1 mouse cellular context compared by ENCODE assay signal in the genomic region with DNA sequence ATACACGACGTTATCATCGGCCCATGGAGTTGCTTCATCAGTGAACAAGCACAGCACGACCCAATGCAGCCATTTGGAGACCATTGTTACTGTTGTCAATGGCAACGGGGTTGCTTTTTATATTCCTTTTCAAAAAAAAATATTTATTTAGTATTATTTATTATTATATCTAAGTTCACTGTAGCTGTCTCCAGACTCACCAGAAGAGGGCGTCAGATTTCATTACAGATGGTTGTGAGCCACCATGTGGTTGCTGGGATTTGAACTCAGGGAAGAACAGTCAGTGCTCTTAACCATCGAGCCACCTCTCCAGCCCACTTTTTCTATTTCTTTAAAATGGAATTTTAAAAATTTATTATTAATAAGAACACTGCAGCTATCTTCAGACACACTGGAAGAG.
A peak's percentile ranks its signal among the peaks of the same experiment; 100 is the strongest.
TF ChIP-seq lines count a peak whose summit lies in the region.

No protein-coding gene starts in this region.

TF ChIP-seq in CH12.LX, 34 proteins besides CTCF, POLR2A, EP300 and RAD21:
- TF ChIP-seq MAZ (IDR thresholded peaks at IDR 0.05; ENCODE audit: low read depth, low read length): no peak
- TF ChIP-seq SMC3 (IDR thresholded peaks at IDR 0.05; ENCODE audit: low read depth, low read length): 0 out of 2 replicates have a peak, but pooled peaks have one; percentile 14
